ENCODE assay signal across 9 mouse cellular contexts in the genomic region with DNA sequence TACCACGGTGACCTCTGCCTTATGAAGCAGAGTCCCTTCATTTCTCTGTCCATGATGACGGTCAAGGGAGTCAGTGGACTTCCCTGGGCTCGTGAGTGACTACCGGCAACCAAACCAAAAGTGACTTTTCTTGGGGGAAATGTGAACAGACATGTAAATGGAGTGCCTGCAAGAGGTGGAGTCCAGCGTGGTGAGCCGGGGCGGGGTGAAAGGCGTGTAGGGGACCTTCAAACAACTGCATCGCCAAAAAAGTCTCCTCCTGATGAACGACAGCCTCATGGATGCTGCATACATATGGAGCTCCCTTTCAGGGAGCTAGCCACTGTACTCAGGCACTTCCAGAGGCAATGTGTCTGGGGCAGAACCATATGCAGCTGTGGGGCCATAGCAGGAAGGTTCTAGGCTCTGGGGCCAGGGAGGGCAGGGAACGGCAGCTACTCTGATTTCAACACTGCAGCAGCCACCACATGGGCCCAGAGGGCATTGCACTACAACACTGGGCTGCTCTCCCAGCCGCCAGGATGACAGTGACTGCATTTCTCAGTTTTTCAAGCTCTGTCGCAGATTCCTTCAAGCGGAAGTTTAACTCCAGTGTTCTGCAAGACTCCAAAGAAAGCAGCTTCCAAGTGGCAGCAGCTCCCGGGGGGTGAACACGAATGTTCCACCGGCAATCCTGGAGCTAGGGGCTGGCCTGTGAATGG. TPM values are rescaled to one million over a fixed set of nuclear protein-coding genes. Genes with fewer than 3 reads are reported as not detected.
DNase-seq lines count a peak whose midpoint lies in the region; ATAC-seq and TF ChIP-seq lines count a peak whose summit lies in the region.
"Had no signal": no experiment of that assay in that cellular context is flagged by ENCODE, and none has a peak within 500 bp of the region (broad histone marks: within the 10 kb centered on the region; RNA-seq: fewer than 3 reads in every experiment).

No protein-coding gene starts in this region.

- H3K36me3 ChIP-seq in forebrain, embryonic 14.5 days (ENCODE audit: control insufficient read depth, insufficient read depth, low read length) = no peaks in the 10 kb centered on the region
- peaks cover 40% of the 10 kb centered on the region for H3K36me3 ChIP-seq in liver, embryonic 15.5 days (replicated peaks)
- H3K36me3 ChIP-seq: limb, embryonic 12.5 days had no signal

- 65% methylated on average over 17 of the region's 17 CpGs for WGBS in forebrain, embryonic 14.5 days
- WGBS in liver, embryonic 15.5 days (ENCODE audit: insufficient replicate concordance) = 66% methylated on average over 17 of the region's 17 CpGs

- 0 out of 2 replicates have a peak, but pooled peaks have one; percentile 11 for ATAC-seq in forebrain, embryonic 14.5 days
- no peak for ATAC-seq in liver, embryonic 15.5 days (ENCODE audit: insufficient read depth)

- H3K9me3 ChIP-seq in forebrain, embryonic 14.5 days (replicated peaks; ENCODE audit: control insufficient read depth, low read length) = no peaks in the 10 kb centered on the region
- no peaks in the 10 kb centered on the region for H3K9me3 ChIP-seq in liver, embryonic 15.5 days (replicated peaks)
- H3K9me3 ChIP-seq: limb, embryonic 12.5 days had no signal

- H3K4me1 ChIP-seq in forebrain, embryonic 14.5 days (ENCODE audit: control insufficient read depth, insufficient read depth, low read length) = peaks cover 11% of the 10 kb centered on the region
- H3K4me1 ChIP-seq in liver, embryonic 15.5 days (replicated peaks) = peaks cover 87% of the 10 kb centered on the region

- 0 out of 2 replicates have a peak overlapping the region, but pooled peaks have one; percentile 21 for H3K9ac ChIP-seq in forebrain, embryonic 14.5 days (ENCODE audit: low read length)
- peak overlapping the region; percentile 56 for H3K9ac ChIP-seq in liver, embryonic 15.5 days
- H3K9ac ChIP-seq: limb, embryonic 12.5 days had no signal

- no peaks in the 10 kb centered on the region for H3K27me3 ChIP-seq in forebrain, embryonic 14.5 days (replicated peaks; ENCODE audit: control insufficient read depth, insufficient read depth, low read length)
- no peaks in the 10 kb centered on the region for H3K27me3 ChIP-seq in liver, embryonic 15.5 days

- TF ChIP-seq CTCF in layer of hippocampus, adult 2 months (conservative IDR thresholded peaks at IDR 0.05) = peak; percentile 61

- peak overlapping the region; percentile 91 for H3K27ac ChIP-seq in layer of hippocampus, adult 2 months
- H3K27ac ChIP-seq in forebrain, embryonic 14.5 days (ENCODE audit: low read depth, low read length) = peak overlapping the region; percentile 85
- peak overlapping the region; percentile 98 for H3K27ac ChIP-seq in liver, embryonic 15.5 days (replicated peaks)
- H3K27ac ChIP-seq: limb, embryonic 12.5 days had no signal

- H3K4me2 ChIP-seq in forebrain, embryonic 14.5 days (ENCODE audit: low read length) = no peak overlapping the region
- peak overlapping the region; percentile 79 for H3K4me2 ChIP-seq in liver, embryonic 15.5 days
- H3K4me2 ChIP-seq: limb, embryonic 12.5 days had no signal

- peak; percentile 62 for DNase-seq in adrenal gland, postnatal 14 days
- DNase-seq in adrenal gland, adult 2 months = no peak
- DNase-seq in layer of hippocampus, adult 2 months (ENCODE audit: low spot score in 2 of 2) = no peak
- DNase-seq in layer of hippocampus, adult 11-12 months (ENCODE audit: low spot score) = no peak
- DNase-seq in forebrain, embryonic 14.5 days (ENCODE audit: low spot score) = peak; percentile 39
- DNase-seq in c-Kit-positive CD71-positive TER-119-positive erythroid progenitor cells, embryonic 14.5 days (ENCODE audit: low spot score) = no peak
- no peak for DNase-seq in urinary bladder, adult 2 months (ENCODE audit: low spot score)

- no peak overlapping the region for H3K4me3 ChIP-seq in layer of hippocampus, adult 2 months
- no peak overlapping the region for H3K4me3 ChIP-seq in forebrain, embryonic 14.5 days (ENCODE audit: low read depth, low read length)
- H3K4me3 ChIP-seq in liver, embryonic 15.5 days (replicated peaks) = peak overlapping the region; percentile 41; the same call in 1 of the 2 replicates
- H3K4me3 ChIP-seq: limb, embryonic 12.5 days had no signal

RNA-seq across cellular contexts. Expression of a gene that starts 36.9 kb away (rescaled TPM):
- total RNA-seq in adrenal gland, postnatal 14 days (2021) = 232 and 279 TPM in 2 replicates
- total RNA-seq in adrenal gland, adult 2 months (2021) = 100 to 1,000 TPM; 192 to 194 TPM
- 360 and 467 TPM in 2 replicates for polyA plus RNA-seq in adrenal gland, adult 2 months (2012; rRNA removed)
- total RNA-seq in layer of hippocampus, adult 2 months (2021) = 100 to 1,000 TPM; 178 to 182 TPM
- 19.3 and 23.1 TPM in 2 replicates for polyA plus RNA-seq in forebrain, embryonic 14.5 days (2014; fragmentation: Nextera tagmentation; extraction: Ambion mirVana)
- 69.7 and 71.6 TPM in 2 replicates for polyA plus RNA-seq in liver, embryonic 15.5 days (2015; fragmentation: Nextera tagmentation; extraction: Ambion mirVana)
- 66.3 and 69.7 TPM in 2 replicates for polyA plus RNA-seq in urinary bladder, adult 2 months (2012; rRNA removed)

Comparison
In these comparisons a context has a peak if more than half of its experiments do, and no peak if none do; other contexts are left out.
1. DNase-seq: peak in adrenal gland, postnatal 14 days (single experiment) and forebrain, embryonic 14.5 days (single experiment); none in adrenal gland, adult 2 months (single experiment), layer of hippocampus, adult 2 months (0 of 2), layer of hippocampus, adult 11-12 months (single experiment), c-Kit-positive CD71-positive TER-119-positive erythroid progenitor cells, embryonic 14.5 days (single experiment) and urinary bladder, adult 2 months (single experiment).
2. Peak in every context shown above with its lines, with median percentiles within 50 percentile points of each other: H3K27ac ChIP-seq.